Mouse (Mus musculus) hindbrain, postnatal 0 days (tissue): Measurements from ENCODE around the gene Diras2. TPM values are rescaled to one million over a fixed set of nuclear protein-coding genes. Genes with fewer than 3 reads are reported as not detected.

Experiments
- ATAC-seq: fragments of 200-750 bp; cut with Nextera tagmentation; 2 replicates; pipeline ENCODE4 v1.8.0; 2017; ENCODE audit warnings: mild to moderate bottlenecking, moderate TSS enrichment, moderate library complexity
- DNase-seq: peaks from one replicate; pipeline ENCODE4 v3.0.0-alpha.2; 2015; ENCODE audit warnings: low spot score
- H3K27ac ChIP-seq: fragments of 300-500 bp; sonication (generic); 2 replicates; pipeline ENCODE4 v1.5.1; 2014; ENCODE audit warnings: mild to moderate bottlenecking
- H3K27me3 ChIP-seq: fragments of 300-500 bp; sonication (generic); 2 replicates; pipeline ENCODE4 v1.6.1; 2014; ENCODE audit warnings: low read length, mixed read lengths; ENCODE audit not compliant: insufficient read depth
- H3K36me3 ChIP-seq: fragments of 300-500 bp; sonication (generic); 2 replicates; pipeline ENCODE4 v1.6.1; 2014; ENCODE audit warnings: low read length, mixed read lengths; ENCODE audit not compliant: insufficient read depth
- H3K4me1 ChIP-seq: fragments of 300-500 bp; sonication (generic); 2 replicates; pipeline ENCODE4 v1.6.1; 2014; ENCODE audit warnings: antibody characterized with exemption, low read length, mixed read lengths; ENCODE audit not compliant: insufficient read depth
- H3K4me2 ChIP-seq: fragments of 300-500 bp; sonication (generic); 2 replicates; pipeline ENCODE4 v1.6.1; 2014; ENCODE audit warnings: low read depth, mild to moderate bottlenecking, low read length, moderate library complexity, mixed read lengths
- H3K4me3 ChIP-seq: fragments of 300-500 bp; sonication (generic); 2 replicates; pipeline ENCODE4 v1.5.1; 2014; ENCODE audit warnings: low read length
- H3K9ac ChIP-seq: fragments of 300-500 bp; sonication (generic); replicated peaks from 2 replicates; pipeline ENCODE4 v1.6.1; 2014; ENCODE audit warnings: mild to moderate bottlenecking, low read length, moderate library complexity, mixed read lengths
- H3K9me3 ChIP-seq: fragments of 300-500 bp; sonication (generic); 2 replicates; pipeline ENCODE4 v1.6.1; 2016; ENCODE audit warnings: low read length, mixed read lengths
- CTCF ChIP-seq: IDR thresholded peaks from 2 replicates; pipeline ENCODE4 v1.5.1; 2016; ENCODE audit warnings: antibody characterized with exemption, control low read depth, low read depth
- WGBS: fragments of 180-500 bp; shearing (Covaris S2); extraction: QIAGEN DNeasy Blood & Tissue Kit; methylation state at CpG from one replicate; pipeline ENCODE4 v1.1.7; 2014; 5-methylcytosine and 5-hydroxymethylcytosine counted together
- polyA plus RNA-seq: library from polyadenylated mRNA; unstranded; fragments of >200 nt; fragmentation: Nextera tagmentation; extraction: Ambion mirVana; gene quantifications from 2 replicates; pipeline ENCODE4 v1.2.1, GENCODE M21; 2015
- total RNA-seq: library from RNA; depleted of rRNA; stranded (reverse); fragments of >200 nt; gene quantifications from 2 replicates; pipeline ENCODE4 v1.2.3, GENCODE M21; 2014

Gene Diras2
- total and polyA plus RNA-seq, 2 experiments from 2014 or later: 7.9 to 64.5 TPM

GRCm38 (mm10) chr13:52519425-52519824 is 11.7 kb downstream of the Diras2 start:
- no peak overlapping the region for H3K4me3 ChIP-seq
- H3K27me3 ChIP-seq: no peaks in the 10 kb centered on the region
- no peak for DNase-seq
- H3K4me2 ChIP-seq: no peak overlapping the region
- no peak for ATAC-seq
- H3K9me3 ChIP-seq: no peaks in the 10 kb centered on the region
- H3K9ac ChIP-seq: no peak overlapping the region
- TF ChIP-seq CTCF: no peak
- H3K27ac ChIP-seq: no peak overlapping the region
- WGBS: 78% methylated on average over 5 of the region's 5 CpGs
- H3K36me3 ChIP-seq: no peaks in the 10 kb centered on the region
- no peaks in the 10 kb centered on the region for H3K4me1 ChIP-seq

GRCm38 (mm10) chr13:52518377-52518776 is 12.7 kb downstream of the Diras2 start:
- no peaks in the 10 kb centered on the region for H3K9me3 ChIP-seq
- DNase-seq (no peak), ATAC-seq (no peak)
- 93% methylated on average over 4 of the region's 4 CpGs for WGBS
- no peaks in the 10 kb centered on the region for H3K36me3 ChIP-seq
- H3K27me3 ChIP-seq: no peaks in the 10 kb centered on the region
- no peak overlapping the region for H3K9ac ChIP-seq
- no peak overlapping the region for H3K4me3 ChIP-seq
- no peak overlapping the region for H3K4me2 ChIP-seq
- no peak for TF ChIP-seq CTCF
- H3K27ac ChIP-seq: no peak overlapping the region
- H3K4me1 ChIP-seq: no peaks in the 10 kb centered on the region

GRCm38 (mm10) chr13:52517021-52517420 is 14.1 kb downstream of the Diras2 start:
- no peaks in the 10 kb centered on the region for H3K27me3 ChIP-seq
- no peaks in the 10 kb centered on the region for H3K36me3 ChIP-seq
- WGBS: 82% methylated on average over 5 of the region's 5 CpGs
- DNase-seq (no peak), ATAC-seq (no peak)
- no peak overlapping the region for H3K9ac ChIP-seq
- TF ChIP-seq CTCF: no peak
- H3K4me2 ChIP-seq: no peak overlapping the region
- H3K27ac ChIP-seq: no peak overlapping the region
- H3K4me3 ChIP-seq: no peak overlapping the region
- no peaks in the 10 kb centered on the region for H3K4me1 ChIP-seq
- H3K9me3 ChIP-seq: no peaks in the 10 kb centered on the region

GRCm38 (mm10) chr13:52516561-52516960 is 14.5 kb downstream of the Diras2 start:
- Histone ChIP-seq H3K36me3 (no peaks in the 10 kb centered on the region), H3K9me3 (no peaks in the 10 kb centered on the region), H3K4me1 (no peaks in the 10 kb centered on the region), H3K9ac (no peak overlapping the region), H3K27me3 (no peaks in the 10 kb centered on the region), H3K4me3 (no peak overlapping the region), H3K27ac (no peak overlapping the region), H3K4me2 (no peak overlapping the region)
- DNase-seq (no peak), ATAC-seq (no peak)
- 95% methylated on average over 4 of the region's 4 CpGs for WGBS
- TF ChIP-seq CTCF: no peak

GRCm38 (mm10) chr13:52516051-52516450 is 15.0 kb downstream of the Diras2 start:
- TF ChIP-seq CTCF: no peak
- no peak overlapping the region for H3K4me2 ChIP-seq
- H3K9me3 ChIP-seq: no peaks in the 10 kb centered on the region
- no peak overlapping the region for H3K27ac ChIP-seq
- no peaks in the 10 kb centered on the region for H3K27me3 ChIP-seq
- no peak for DNase-seq
- WGBS: 83% methylated on average over 3 of the region's 3 CpGs
- H3K4me1 ChIP-seq: no peaks in the 10 kb centered on the region
- no peak overlapping the region for H3K4me3 ChIP-seq
- no peak overlapping the region for H3K9ac ChIP-seq
- no peak for ATAC-seq
- H3K36me3 ChIP-seq: no peaks in the 10 kb centered on the region

- H3K9me3 ChIP-seq: no peaks in the 10 kb centered on the region
- no peak overlapping the region for H3K4me2 ChIP-seq
- H3K27ac ChIP-seq: no peak overlapping the region
- H3K36me3 ChIP-seq: no peaks in the 10 kb centered on the region
- no peaks in the 10 kb centered on the region for H3K4me1 ChIP-seq
- 61% methylated on average over 3 of the region's 3 CpGs for WGBS
- H3K4me3 ChIP-seq: no peak overlapping the region
- no peak overlapping the region for H3K9ac ChIP-seq
- no peak for TF ChIP-seq CTCF
- DNase-seq (no peak), ATAC-seq (no peak)
- H3K27me3 ChIP-seq: no peaks in the 10 kb centered on the region
Measured at GRCm38 (mm10) chr13:52513554-52513953, 17.5 kb downstream of the Diras2 start.

GRCm38 (mm10) chr13:52512356-52512755 is 18.7 kb downstream of the Diras2 start:
- DNase-seq (peak; percentile 76), ATAC-seq (0 out of 2 replicates have a peak, but pooled peaks have one; percentile 74)
- 31% methylated on average over 5 of the region's 5 CpGs for WGBS

More at GRCm38 (mm10) chr13:52512356-52512755, 18.7 kb downstream of the Diras2 start:
- no peak overlapping the region for H3K4me2 ChIP-seq
- H3K27me3 ChIP-seq: no peaks in the 10 kb centered on the region
- TF ChIP-seq CTCF: no peak
- no peaks in the 10 kb centered on the region for H3K9me3 ChIP-seq
- no peaks in the 10 kb centered on the region for H3K4me1 ChIP-seq
- H3K27ac ChIP-seq: no peak overlapping the region
- H3K4me3 ChIP-seq: no peak overlapping the region
- H3K36me3 ChIP-seq: no peaks in the 10 kb centered on the region; the same call in 1 of the 2 replicates
- H3K9ac ChIP-seq: no peak overlapping the region
